Mouse (Mus musculus) embryonic facial prominence, embryonic 12.5 days (tissue): ENCODE results near the gene Gm10376. TPM values are rescaled to one million over a fixed set of nuclear protein-coding genes. Genes with fewer than 3 reads are reported as not detected.
"Not testable (repeated sequence)": the region's sequence is repeated elsewhere in the genome, so short reads cannot be mapped to it uniquely, and the experiment has no call there.

Experiments used
- ATAC-seq: fragments of 200-750 bp; cut with Nextera tagmentation; 2 replicates; pipeline ENCODE4 v1.8.0; 2017; ENCODE audit not compliant: insufficient number of reproducible peaks, insufficient read depth, low FRiP score, low TSS enrichment
- H3K27ac ChIP-seq: fragments of 300-500 bp; sonication (generic); 2 replicates; pipeline ENCODE4 v1.5.1; 2016; ENCODE audit warnings: mild to moderate bottlenecking
- H3K27me3 ChIP-seq: fragments of 300-500 bp; sonication (generic); 2 replicates; pipeline ENCODE4 v1.6.1; 2016; ENCODE audit warnings: mild to moderate bottlenecking, moderate library complexity
- H3K36me3 ChIP-seq: fragments of 300-500 bp; sonication (generic); 2 replicates; pipeline ENCODE4 v1.6.1; 2016; ENCODE audit warnings: mild to moderate bottlenecking
- H3K4me1 ChIP-seq: fragments of 300-500 bp; sonication (generic); 2 replicates; pipeline ENCODE4 v1.6.1; 2016
- H3K4me2 ChIP-seq: fragments of 300-500 bp; sonication (generic); replicated peaks from 2 replicates; pipeline ENCODE4 v1.6.1; 2016; ENCODE audit warnings: mild to moderate bottlenecking, moderate library complexity
- H3K4me3 ChIP-seq: fragments of 300-500 bp; sonication (generic); 2 replicates; pipeline ENCODE4 v1.5.1; 2016; ENCODE audit warnings: mild to moderate bottlenecking
- H3K9ac ChIP-seq: fragments of 300-500 bp; sonication (generic); 2 replicates; pipeline ENCODE4 v1.6.1; 2016; ENCODE audit warnings: mild to moderate bottlenecking, moderate library complexity
- H3K9me3 ChIP-seq: fragments of 300-500 bp; sonication (generic); 2 replicates; pipeline ENCODE4 v1.6.1; 2016; ENCODE audit warnings: mild to moderate bottlenecking, moderate library complexity
- WGBS: fragments of 180-500 bp; shearing (Covaris S2); methylation state at CpG from one replicate; pipeline ENCODE4 v1.1.7; 2016; 5-methylcytosine and 5-hydroxymethylcytosine counted together
- polyA plus RNA-seq: library from polyadenylated mRNA; unstranded; fragments of >200 nt; fragmentation: Nextera tagmentation; extraction: Ambion mirVana; gene quantifications from 2 replicates; pipeline ENCODE4 v1.2.1, GENCODE M21; 2016

Gm10376 gene
- polyA plus RNA-seq, result not detected in 2 replicates

GRCm38 (mm10) chr14:43015528-43015927, at the start of gene Gm10376:
Gm10376 (minus strand) TSS chr14:43015628.
- H3K36me3 ChIP-seq, H3K4me1 ChIP-seq, H3K4me2 ChIP-seq, ATAC-seq, H3K27me3 ChIP-seq, H3K9ac ChIP-seq, H3K4me3 ChIP-seq, H3K27ac ChIP-seq, H3K9me3 ChIP-seq: not testable (repeated sequence)

GRCm38 (mm10) chr14:43060179-43060578, 44.8 kb upstream of the Gm10376 start:
- H3K27ac ChIP-seq, H3K9me3 ChIP-seq, H3K4me2 ChIP-seq, H3K27me3 ChIP-seq, H3K4me3 ChIP-seq, H3K4me1 ChIP-seq, ATAC-seq, H3K36me3 ChIP-seq, H3K9ac ChIP-seq: not testable (repeated sequence)
- WGBS, result 66% methylated on average over 4 of the region's 4 CpGs

GRCm38 (mm10) chr14:43058063-43058462, 42.6 kb upstream of the Gm10376 start:
- 80% methylated on average over 3 of the region's 3 CpGs for WGBS
- H3K9me3 ChIP-seq, H3K4me2 ChIP-seq, H3K4me3 ChIP-seq, H3K4me1 ChIP-seq, H3K9ac ChIP-seq, H3K36me3 ChIP-seq, H3K27me3 ChIP-seq, H3K27ac ChIP-seq, ATAC-seq: not testable (repeated sequence)

GRCm38 (mm10) chr14:42993524-42993923, 21.9 kb downstream of the Gm10376 start, which contains the start of gene Gm8082:
Gm8082 (minus strand) TSS chr14:42993624.
- H3K36me3 ChIP-seq, H3K9me3 ChIP-seq, H3K27me3 ChIP-seq, ATAC-seq, H3K4me1 ChIP-seq, H3K4me2 ChIP-seq, H3K27ac ChIP-seq, H3K9ac ChIP-seq, H3K4me3 ChIP-seq: not testable (repeated sequence)
- WGBS, result 80% methylated on average over 1 of the region's 1 CpGs

Other genes starting within 250 kb of the Gm10376 start
- gene Gm3015, start 246.8 kb downstream of the Gm10376 start, polyA plus RNA-seq, result not detected in 2 replicates
- not detected in 2 replicates for gene Gm10377, start 217.6 kb downstream of the Gm10376 start, polyA plus RNA-seq
- gene Gm21977, start 162.2 kb downstream of the Gm10376 start, polyA plus RNA-seq, result not detected in 2 replicates
- not detected in 2 replicates for gene Gm8082, start 22.0 kb downstream of the Gm10376 start, polyA plus RNA-seq
- not detected in 2 replicates for gene Gm8094, start 61.0 kb upstream of the Gm10376 start, polyA plus RNA-seq
- not detected in 2 replicates for gene Gm8104, start 85.0 kb upstream of the Gm10376 start, polyA plus RNA-seq
- not detected in 2 replicates for gene Gm7233, start 164.2 kb upstream of the Gm10376 start, polyA plus RNA-seq
- gene Gm8122, start 219.7 kb upstream of the Gm10376 start, polyA plus RNA-seq, result not detected in 2 replicates
- gene Gm8126, start 243.0 kb upstream of the Gm10376 start, polyA plus RNA-seq, result not detected in 2 replicates